Mouse (Mus musculus) gastrocnemius, postnatal 10 days (tissue): Measurements from ENCODE around the gene Mdk. TPM values are rescaled to one million over a fixed set of nuclear protein-coding genes. Genes with fewer than 3 reads are reported as not detected.
A peak's percentile ranks its signal among the peaks of the same experiment; 100 is the strongest.

Experiments
- DNase-seq: peaks from one replicate; pipeline ENCODE4 v3.0.0; 2021; ENCODE audit warnings: mixed read lengths
- total RNA-seq, 2 experiments: library from RNA; stranded (reverse); gene quantifications; 2 replicates each; pipeline ENCODE4 v1.2.3; 2021

Gene Mdk
- total RNA-seq, 2 experiments from 2014 or later, result 43.3 to 55.2 TPM

GRCm38 (mm10) chr2:91958701-91959457, 26.8 kb upstream of the Mdk start:
- DNase-seq, result peak; percentile 72

DNA sequence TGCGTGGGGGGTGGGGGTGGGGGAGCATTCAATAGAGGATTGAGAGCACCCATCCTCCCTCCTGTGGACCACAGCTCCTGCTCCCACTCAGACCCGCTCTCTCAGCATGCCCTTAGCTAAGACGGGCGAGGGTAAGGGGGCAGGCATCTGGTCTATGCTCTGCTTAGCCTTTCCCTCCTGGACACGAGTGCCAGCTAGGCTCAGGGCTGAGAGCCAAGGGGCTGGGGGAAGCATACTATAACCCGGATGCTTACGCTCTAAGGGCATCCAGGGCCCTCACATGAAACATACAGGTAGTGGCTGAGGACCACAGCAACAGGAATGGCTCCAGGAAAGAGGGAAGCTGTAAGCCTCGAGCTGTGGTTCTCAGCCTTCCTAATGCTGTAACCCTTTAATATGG, 26.0 kb upstream of the Mdk start:
- DNase-seq, result no peak

GRCm38 (mm10) chr2:91957096-91957495, 25.0 kb upstream of the Mdk start:
- no peak for DNase-seq

- DNase-seq, result no peak
These were observed 23.8 kb upstream of the Mdk start for GRCm38 (mm10) chr2:91955875-91956274.

- DNase-seq, result no peak
These were observed 23.1 kb upstream of the Mdk start for GRCm38 (mm10) chr2:91955121-91955591.

DNA sequence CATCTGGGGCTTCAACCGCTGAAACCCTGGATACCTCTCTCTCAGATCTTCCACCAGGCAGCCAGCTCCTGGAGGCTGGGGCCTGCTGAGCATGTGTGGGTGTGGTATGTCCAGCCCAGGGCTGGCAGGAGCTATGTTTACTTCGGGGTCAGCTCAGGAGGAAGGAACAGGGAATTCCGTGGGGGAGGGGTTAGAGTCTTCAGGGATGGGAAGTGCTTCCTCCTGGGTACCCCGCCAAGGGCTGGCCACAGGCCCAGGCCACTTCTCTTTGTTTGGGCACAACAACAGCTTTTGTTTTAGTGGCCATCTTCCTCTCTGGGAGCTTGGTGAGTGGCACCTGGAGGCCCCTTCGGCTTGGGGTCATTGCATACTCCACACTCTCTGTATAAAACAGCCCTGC, 21.7 kb upstream of the Mdk start:
- peak; percentile 53 for DNase-seq

DNA sequence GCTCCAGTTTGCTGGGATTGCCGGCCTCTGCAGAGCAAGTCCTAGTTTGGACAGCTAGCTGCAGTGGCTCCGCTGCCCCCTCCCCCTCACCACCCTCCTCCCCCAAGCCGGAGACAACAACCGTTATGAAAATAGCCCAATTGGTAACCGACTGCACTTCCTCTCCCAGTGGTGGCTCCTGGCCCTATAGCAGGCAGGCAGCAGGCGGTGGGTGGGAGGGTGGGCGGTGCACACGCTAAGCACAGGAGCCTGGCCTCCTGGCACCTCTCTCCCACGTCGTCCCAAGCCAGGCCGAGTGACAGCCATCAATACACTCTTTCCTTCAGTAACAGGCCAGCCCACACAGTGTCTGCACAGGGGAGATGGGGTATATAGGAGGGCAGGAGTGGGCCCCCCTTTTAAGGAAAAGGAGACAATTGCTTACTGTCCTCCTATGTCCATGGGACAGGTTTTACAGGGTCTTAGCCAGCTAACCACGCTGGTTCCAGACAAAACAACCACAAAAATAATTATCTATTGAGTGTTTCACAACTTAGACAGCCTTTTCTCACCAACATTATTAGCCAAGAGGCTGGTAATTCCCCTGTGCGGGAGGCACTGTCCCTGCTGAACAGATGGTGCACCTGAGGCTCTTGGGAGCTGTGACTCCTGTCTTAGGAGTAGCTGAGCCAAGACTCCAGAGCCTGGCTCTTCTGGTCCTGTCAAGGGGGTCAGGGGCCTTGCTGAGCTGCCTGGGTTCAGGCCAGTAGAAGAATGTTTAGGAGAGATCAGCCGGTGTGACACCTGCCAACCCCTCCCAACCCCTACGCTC, 18.4 kb upstream of the Mdk start:
- peak; percentile 58 for DNase-seq

GRCm38 (mm10) chr2:91949411-91950274, 17.5 kb upstream of the Mdk start:
- DNase-seq, result peak; percentile 70

GRCm38 (mm10) chr2:91948792-91949241, 16.7 kb upstream of the Mdk start:
- peak; percentile 50 for DNase-seq

- no peak for DNase-seq
These were observed 16.0 kb upstream of the Mdk start for GRCm38 (mm10) chr2:91948151-91948509.

GRCm38 (mm10) chr2:91947397-91948150, 15.5 kb upstream of the Mdk start:
- peak; percentile 51 for DNase-seq

DNA sequence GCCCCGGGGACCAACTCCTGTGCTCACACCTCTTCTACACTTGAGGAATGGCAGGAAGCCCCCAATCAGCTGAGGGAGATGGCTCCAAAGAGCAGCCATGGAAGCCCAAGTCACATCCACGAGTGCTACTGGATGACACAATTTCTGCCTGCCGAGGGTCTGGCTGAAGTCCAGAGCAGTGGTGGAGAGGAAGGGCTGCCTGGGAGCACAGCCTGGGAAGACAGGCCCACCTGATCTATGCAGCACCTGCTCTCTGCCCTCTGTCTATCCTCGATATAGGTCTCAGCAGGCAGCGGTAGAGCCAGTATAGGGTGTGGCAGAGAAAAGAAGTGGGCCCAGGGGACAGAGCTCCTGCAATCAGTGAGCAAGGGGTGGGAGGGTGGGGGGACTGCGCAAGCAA, 14.7 kb upstream of the Mdk start:
- DNase-seq, result peak; percentile 59

- DNase-seq, result no peak
These were observed 13.4 kb upstream of the Mdk start, which contains the start of gene Gm9821 for GRCm38 (mm10) chr2:91945483-91945882. Gm9821 (plus strand) TSS chr2:91945703.

DNA sequence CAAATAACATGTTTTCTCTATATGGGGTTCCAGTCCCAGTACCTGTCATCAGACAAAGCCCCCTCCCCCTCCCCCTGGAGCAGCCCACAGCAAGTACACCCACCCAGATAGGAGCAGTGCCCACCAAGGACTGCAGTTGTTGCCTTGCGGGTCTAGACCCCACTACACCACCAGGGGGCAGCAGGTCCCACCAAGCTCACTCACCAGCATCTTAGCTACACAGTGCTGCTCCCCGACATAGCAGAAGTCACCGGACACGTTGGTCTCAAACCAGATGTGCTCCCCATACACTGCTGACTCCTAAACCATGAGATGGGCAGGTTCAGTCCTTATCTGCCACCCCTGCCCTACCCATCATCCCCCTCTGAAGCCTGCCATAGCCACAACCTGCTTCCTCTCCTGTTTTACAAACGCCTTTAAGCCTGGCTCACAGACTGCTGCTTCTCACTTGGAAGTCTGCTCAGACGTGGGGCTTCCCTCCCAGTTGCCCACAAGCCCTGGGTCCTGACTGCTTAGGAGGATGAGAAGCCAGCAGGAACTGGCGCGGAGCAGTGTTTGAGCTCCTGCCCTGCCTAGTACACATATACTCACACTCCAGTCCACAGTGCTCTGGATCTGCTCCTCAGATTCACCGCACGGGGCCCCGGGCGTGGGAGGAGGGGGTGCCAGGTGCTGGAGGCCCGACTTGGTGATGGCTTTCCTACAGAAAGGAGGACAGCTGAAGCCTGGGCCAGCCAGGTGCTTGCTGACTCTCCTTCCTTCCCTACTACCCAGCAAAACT, 12.3 kb upstream of the Mdk start:
- DNase-seq, result peak; percentile 87

DNA sequence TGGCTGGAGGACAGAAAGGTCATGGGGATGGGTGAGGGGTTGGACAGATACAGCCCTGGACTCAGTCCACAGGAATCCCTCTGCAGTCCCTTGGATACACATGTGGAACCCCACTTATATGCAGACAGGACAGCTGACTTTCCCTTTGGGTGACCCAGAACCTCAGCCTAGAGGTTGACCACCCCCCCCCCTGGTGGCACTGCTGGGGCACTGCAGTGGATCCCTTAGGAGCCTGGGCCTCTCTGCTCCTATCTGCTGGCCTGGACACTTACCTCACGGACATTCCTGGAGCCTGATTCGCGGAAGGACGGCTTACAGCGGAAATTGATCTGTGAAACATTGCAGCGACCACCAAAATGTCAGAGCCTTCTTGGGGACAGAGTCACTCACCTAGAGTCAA, 10.3 kb upstream of the Mdk start:
- no peak for DNase-seq

- DNase-seq, result no peak
These were observed 7.3 kb upstream of the Mdk start for GRCm38 (mm10) chr2:91939303-91939935.

DNA sequence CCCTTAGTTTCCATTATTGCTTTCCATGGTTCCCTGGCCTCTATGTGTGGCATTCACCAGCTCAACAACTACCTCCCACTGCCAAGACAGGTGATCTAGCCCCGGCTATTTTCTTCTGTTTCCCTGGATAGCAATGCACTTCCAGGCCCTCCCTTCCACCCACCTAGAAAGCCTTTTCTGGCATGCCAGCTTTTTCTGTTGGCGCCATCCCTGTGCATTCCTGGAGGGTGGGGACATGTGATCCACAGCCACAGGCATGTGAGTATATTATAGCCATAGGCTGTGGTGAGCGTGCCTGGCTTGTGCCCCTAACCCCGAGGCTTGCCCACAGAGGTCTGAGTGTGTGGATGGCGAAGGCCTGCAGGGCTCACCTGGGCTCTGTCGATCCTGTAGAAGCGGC, 4.1 kb upstream of the Mdk start:
- DNase-seq, result peak; percentile 3

GRCm38 (mm10) chr2:91934826-91935525, 2.9 kb upstream of the Mdk start:
- peak; percentile 7 for DNase-seq

GRCm38 (mm10) chr2:91934016-91934415, 1.9 kb upstream of the Mdk start:
- no peak for DNase-seq

DNA sequence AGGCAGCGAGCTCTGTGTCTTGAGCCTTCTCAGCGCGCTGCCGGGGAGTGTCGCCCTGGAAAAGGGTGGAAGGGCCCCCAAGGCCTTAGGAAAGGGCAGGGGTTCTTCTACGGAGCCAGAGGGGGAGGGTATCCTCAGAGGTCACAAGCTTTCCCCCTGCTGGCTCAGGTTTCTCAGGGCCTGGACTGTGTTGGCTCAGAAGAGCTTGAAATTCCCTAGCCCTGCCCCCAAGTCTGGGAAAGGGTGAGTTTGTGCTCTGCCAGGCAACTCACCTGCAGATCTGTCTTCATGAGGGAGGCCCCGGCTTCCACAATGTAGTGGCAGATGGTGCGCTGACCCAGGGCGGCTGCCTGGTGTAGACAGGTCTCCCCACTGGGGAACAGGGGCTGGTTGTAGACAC, 1.4 kb upstream of the Mdk start:
- DNase-seq, result peak; percentile 6
